Mouse (Mus musculus) erythroid progenitor cell, adult 5-6 weeks (primary cell): Measurements from ENCODE around the gene Tex14. TPM values are rescaled to one million over a fixed set of nuclear protein-coding genes. Genes with fewer than 3 reads are reported as not detected.
A peak's percentile ranks its signal among the peaks of the same experiment; 100 is the strongest.
"Not testable (repeated sequence)": the region's sequence is repeated elsewhere in the genome, so short reads cannot be mapped to it uniquely, and the experiment has no call there.

Experiments used
- ATAC-seq: replicated peaks from 2 replicates; pipeline ENCODE4 v1.8.0; 2016; ENCODE audit warnings: moderate number of reproducible peaks, mild to moderate bottlenecking, moderate TSS enrichment, inconsistent platforms; ENCODE audit not compliant: poor library complexity, low FRiP score, severe bottlenecking
- total RNA-seq, 2 experiments: library from RNA; stranded (forward) in 1 of 2; stranded (reverse) in 1 of 2; fragments of 150-400 nt in 1 of 2; fragments of 186-747, 209-891 nt in 1 of 2; gene quantifications; 2 replicates each; pipeline versions ENCODE4 v1.2.3 to v1.2.4; 2015 to 2017; ENCODE audit warnings: low replicate concordance in 2 of 2

Tex14 gene
- total RNA-seq, 2 experiments from 2014 or later, result 8.8 TPM; not detected in 1

GRCm38 (mm10) chr11:87444735-87445428, 40.0 kb downstream of the Tex14 start:
- ATAC-seq, result no peak

- not testable (repeated sequence) for ATAC-seq
Measured at GRCm38 (mm10) chr11:87445593-87445992, 40.7 kb downstream of the Tex14 start.

DNA sequence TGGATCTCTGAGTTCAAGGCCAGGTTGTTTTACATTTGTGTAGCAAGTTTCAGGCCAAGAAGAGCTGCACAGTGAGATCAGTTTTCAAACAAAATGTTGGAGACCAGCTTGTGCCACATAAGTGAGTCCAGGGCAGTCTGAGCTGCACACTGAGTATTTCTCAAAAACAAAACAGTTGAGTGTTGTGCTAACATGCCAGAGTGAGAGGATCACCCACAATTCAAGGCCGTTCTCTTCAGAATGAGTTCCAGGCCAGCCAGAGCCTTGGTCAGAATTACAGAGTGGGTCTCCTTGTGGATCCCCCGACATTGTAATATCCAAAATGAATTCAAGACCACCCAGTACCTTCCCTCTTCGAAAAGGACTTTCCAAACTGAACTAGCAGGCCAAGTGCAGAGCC, 41.3 kb downstream of the Tex14 start:
- ATAC-seq, result no peak

DNA sequence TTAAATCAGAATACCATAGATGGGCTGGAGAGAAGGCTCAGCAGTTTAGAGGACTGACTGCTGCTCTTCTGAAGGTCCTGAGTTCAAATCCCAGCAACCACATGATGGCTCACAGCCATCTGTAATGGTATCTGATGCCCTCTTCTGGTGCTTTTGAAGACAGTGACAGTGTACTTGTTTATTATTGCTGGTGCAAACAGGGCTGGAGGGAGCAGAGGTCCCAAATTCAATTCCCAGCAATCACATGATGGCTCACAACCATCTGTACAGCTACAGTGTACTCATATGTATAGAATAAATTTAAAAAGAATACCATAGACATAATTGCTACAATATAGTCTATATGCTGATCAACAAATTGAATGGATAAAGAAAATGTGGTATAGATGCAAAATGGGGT, 42.6 kb downstream of the Tex14 start:
- ATAC-seq, result no peak

GRCm38 (mm10) chr11:87448081-87448475, 43.2 kb downstream of the Tex14 start:
- peak; percentile 98 for ATAC-seq

DNA sequence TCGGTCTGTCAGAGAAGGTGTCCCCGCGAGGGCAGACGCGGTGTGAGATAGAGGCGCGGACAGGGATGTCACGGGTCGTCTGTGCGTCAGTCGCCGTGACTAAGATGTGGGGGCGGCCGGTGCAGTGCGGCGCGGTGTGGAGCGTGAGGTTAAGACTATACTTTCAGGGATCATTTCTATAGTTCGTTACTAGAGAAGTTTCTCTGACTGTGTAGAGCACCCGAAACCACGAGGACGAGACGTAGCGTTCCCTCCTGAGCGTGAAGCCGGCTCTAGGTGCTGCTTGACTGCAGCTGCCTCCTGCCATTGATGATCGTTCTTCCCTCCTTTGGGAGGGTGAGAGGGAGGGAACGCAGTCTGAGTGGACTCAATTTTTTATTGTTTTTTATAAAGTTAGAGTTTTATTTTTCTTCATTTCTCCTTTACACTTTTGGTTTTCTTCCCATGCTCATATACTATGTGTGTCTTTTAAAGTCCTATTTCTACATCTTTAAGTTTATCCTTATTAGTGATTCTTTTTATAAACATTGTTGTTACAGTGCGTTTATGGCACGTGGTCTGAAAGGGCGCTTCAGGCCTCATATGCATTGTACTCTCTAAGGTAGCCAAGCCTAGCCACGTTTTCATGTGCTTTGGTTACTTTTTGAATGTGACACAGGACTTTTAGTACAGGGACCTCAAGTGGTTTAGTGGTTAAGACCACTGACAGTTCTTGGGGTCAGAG, 43.8 kb downstream of the Tex14 start:
- peak; percentile 76 for ATAC-seq

DNA sequence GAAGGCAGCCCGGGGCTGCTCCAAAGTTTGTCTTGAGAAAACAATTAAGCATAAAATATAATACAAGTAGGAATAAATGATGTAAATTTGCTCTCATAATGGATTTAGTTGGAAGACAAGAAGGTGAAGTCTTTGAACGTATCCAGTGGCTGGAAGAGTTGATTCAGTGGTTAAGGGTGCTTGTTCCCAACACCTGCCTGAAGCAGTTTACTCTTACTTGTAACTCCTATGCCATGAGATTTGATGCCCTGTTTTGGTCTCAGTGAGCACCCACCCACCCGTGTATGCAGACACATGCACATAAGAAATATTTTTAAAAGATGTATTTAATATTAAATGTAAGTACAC, 44.3 kb downstream of the Tex14 start:
- ATAC-seq, result no peak

DNA sequence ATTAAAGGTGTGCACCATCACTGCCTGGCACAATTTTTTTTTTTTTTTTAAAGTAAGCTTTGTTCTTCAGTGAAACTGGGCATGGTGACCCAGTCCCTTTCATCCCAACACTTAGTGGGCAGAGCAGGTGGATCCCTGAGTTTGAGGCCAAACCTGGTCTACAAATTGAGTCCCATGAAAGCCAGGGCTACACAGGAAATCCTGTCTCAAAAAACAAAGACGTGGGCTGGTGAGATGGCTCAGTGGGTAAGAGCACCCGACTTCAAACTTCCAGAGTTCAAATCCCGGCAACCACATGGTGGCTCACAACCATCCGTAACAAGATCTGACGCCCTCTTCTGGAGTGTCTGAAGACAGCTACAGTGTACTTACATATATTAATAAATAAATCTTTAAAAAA, 45.0 kb downstream of the Tex14 start:
- ATAC-seq, result not testable (repeated sequence)

- not testable (repeated sequence) for ATAC-seq
Measured at GRCm38 (mm10) chr11:87452779-87453178, 47.9 kb downstream of the Tex14 start.

GRCm38 (mm10) chr11:87453216-87454034, 48.6 kb downstream of the Tex14 start:
- no peak for ATAC-seq

- ATAC-seq, result no peak
Measured at GRCm38 (mm10) chr11:87454035-87454690, 49.3 kb downstream of the Tex14 start.

GRCm38 (mm10) chr11:87455573-87455972, 50.7 kb downstream of the Tex14 start:
- no peak for ATAC-seq

- ATAC-seq, result no peak
Measured at GRCm38 (mm10) chr11:87455984-87456383, 51.1 kb downstream of the Tex14 start.

DNA sequence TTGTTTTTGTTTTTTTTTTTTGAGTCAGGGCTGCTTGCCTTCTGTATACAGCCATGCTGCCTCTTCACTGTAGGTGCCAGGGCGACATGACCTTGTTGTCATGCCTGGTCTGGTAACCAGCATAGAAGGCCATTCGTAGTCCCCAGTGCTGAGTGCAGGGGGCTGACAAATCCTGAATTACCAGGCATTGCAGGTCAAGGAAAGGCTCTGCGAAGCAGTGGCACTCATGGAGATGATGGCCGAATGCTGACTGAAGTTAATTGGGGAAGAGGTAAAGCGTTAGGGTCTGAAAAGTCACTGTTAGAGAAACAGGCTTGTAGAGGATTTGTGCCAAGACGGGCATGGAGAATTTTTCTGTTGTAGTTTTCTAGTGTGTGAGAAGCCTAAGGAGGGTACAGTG, 55.7 kb downstream of the Tex14 start:
- ATAC-seq, result no peak

DNA sequence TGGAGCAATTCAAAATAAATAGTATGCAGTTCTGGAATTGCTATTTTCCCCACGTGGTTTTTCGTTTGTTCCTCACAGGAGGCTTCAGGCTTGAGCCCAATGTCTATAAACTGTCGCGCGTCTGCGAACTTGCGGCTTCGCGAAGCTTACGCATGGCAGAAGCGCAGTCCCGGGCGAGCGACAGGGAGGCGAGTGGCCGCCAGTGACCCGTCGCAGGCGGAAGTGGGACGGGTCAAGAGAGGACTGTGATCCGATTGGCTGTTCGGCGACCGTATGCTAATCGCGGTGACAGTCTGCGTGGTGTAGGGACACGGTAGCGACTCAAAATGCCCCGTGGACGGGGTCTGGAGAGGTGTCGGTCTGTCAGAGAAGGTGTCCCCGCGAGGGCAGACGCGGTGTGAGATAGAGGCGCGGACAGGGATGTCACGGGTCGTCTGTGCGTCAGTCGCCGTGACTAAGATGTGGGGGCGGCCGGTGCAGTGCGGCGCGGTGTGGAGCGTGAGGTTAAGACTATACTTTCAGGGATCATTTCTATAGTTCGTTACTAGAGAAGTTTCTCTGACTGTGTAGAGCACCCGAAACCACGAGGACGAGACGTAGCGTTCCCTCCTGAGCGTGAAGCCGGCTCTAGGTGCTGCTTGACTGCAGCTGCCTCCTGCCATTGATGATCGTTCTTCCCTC, 57.1 kb downstream of the Tex14 start:
- ATAC-seq, result peak; percentile 100

DNA sequence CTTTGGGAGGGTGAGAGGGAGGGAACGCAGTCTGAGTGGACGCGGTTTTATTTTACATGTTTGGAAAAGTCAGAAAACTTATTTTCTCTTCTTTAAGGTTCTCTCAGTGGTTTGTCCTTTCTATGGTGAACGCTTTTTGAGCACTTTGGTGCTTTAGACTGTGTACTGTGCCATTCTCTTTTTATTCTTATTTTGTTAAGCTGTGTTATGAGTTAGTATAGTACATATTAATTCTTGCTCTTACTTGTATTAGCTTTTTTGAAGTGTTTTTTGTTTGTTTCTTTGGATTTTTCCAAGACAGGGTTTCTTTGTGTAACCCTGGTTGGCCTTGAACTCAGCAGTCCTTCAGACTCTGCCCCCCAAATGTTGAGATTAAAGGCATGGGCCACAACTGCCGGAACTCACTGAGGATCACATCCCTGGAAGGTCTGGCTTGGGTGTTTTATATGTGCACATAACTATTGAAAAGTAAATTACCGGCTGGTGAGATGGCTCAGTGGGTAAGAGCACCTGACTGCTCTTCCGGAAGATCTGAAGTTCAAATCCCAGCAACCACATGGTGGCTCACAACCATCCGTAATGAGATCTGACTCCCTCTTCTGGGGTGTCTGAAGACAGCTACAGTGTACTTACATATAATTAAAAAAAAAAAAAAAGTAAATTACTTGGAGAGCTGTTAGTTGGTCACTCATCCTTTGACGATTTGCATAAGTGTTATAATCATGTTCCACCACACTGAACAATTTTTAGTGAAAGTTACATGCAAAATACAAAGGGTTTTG, 57.8 kb downstream of the Tex14 start:
- peak; percentile 69 for ATAC-seq

DNA sequence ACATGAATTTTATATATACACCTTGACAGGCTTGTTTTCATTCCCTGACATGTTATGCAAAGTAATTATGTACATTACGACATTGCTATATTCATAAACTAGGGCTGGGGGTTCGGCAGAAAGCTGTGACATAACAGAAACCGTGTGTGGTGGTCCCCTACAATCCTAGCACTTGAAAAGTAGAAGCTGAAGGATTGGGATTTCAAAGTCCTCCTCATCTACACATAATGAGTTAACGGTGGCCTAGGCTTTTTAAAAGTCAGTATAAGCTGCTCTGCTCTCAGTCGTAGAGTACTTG, 58.3 kb downstream of the Tex14 start:
- no peak for ATAC-seq

DNA sequence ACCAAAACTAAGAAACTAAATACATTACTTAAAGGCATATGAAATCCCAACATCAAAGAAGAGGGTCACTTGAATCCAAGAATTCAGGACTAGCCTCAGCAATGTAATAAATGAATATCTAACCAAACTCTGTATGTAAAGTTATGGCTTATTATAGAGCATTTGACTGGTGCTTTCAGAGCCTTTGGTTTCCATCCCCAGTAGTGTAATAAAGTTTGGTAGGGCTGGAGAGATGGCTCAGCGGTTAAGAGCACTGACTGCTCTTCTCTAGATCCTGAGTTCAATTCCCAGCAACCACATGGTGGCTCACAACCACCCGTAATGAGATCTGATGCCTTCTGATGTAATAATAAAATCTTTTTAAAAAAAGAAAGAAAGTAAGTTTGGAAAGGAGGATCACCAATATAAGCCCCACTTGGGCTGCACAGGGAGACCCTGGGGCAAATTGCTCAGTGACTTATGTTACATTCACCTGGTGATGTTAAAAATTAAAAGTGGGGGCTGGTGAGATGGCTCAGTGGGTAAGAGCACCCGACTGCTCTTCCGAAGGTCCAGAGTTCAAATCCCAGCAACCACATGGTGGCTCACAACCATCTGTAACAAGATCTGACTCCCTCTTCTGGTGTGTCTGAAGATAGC, 59.0 kb downstream of the Tex14 start:
- not testable (repeated sequence) for ATAC-seq
